Mouse (Mus musculus) adrenal gland, adult 18-20 months (tissue): ENCODE measurements around the gene Cldn20. TPM values are rescaled to one million over a fixed set of nuclear protein-coding genes. Genes with fewer than 3 reads are reported as not detected.
A peak's percentile ranks its signal among the peaks of the same experiment; 100 is the strongest.

Source experiments
- DNase-seq, 2 experiments: peaks; one replicate each; pipeline ENCODE4 v3.0.0; 2021 to 2022; ENCODE audit warnings: low spot score in 2 of 2
- total RNA-seq, 2 experiments: library from RNA; stranded (reverse); gene quantifications; 1 replicate in 1 of 2; 2 replicates in 1 of 2; pipeline ENCODE4 v1.2.3; 2021

Gene Cldn20
- total RNA-seq, 2 experiments from 2014 or later = not detected

GRCm38 (mm10) chr17:3527841-3528471 is 4.4 kb upstream of the Cldn20 start:
- no peak for DNase-seq

- DNase-seq = no peak
Measured at GRCm38 (mm10) chr17:3529523-3529922, 2.8 kb upstream of the Cldn20 start.

- no peak for DNase-seq
Measured at GRCm38 (mm10) chr17:3530549-3530948, 1.8 kb upstream of the Cldn20 start.

- no peak for DNase-seq
Measured at GRCm38 (mm10) chr17:3531641-3532040, 713 bp upstream of the Cldn20 start.

GRCm38 (mm10) chr17:3533425-3533824 is 1.1 kb downstream of the Cldn20 start:
- DNase-seq = no peak

- no peak for DNase-seq
Measured at GRCm38 (mm10) chr17:3540304-3540703, 8.0 kb downstream of the Cldn20 start.

- no peak for DNase-seq
Measured at GRCm38 (mm10) chr17:3541033-3541432, 8.7 kb downstream of the Cldn20 start.

- DNase-seq = no peak
Measured at GRCm38 (mm10) chr17:3547725-3548124, 15.4 kb downstream of the Cldn20 start.

- no peak for DNase-seq
Measured at GRCm38 (mm10) chr17:3556251-3556650, 23.9 kb downstream of the Cldn20 start.

- DNase-seq = peak; percentile 89 to 92
Measured at GRCm38 (mm10) chr17:3557331-3558311, 25.3 kb downstream of the Cldn20 start, which contains the start of gene Tfb1m. TSS of gene Tfb1m (minus strand) at chr17:3557781.

GRCm38 (mm10) chr17:3558356-3558870 is 26.1 kb downstream of the Cldn20 start:
- no peak for DNase-seq

GRCm38 (mm10) chr17:3560534-3560933 is 28.2 kb downstream of the Cldn20 start:
- no peak for DNase-seq

GRCm38 (mm10) chr17:3562405-3562804 is 30.1 kb downstream of the Cldn20 start:
- no peak for DNase-seq

- DNase-seq = peak; percentile 75 to 82
Measured at GRCm38 (mm10) chr17:3570876-3571275, 38.5 kb downstream of the Cldn20 start.

Other genes starting within 250 kb of the Cldn20 start
- gene Tiam2, start 206.0 kb upstream of the Cldn20 start, total RNA-seq = 10 to 100 TPM in 1 of 2 experiments, 1 to 10 TPM in 1; 6.4 to 29.1 TPM
- gene Tfb1m, start 25.2 kb downstream of the Cldn20 start, total RNA-seq = 1 to 10 TPM; 8.8 to 9.8 TPM
- gene Nox3, start 163.7 kb downstream of the Cldn20 start, total RNA-seq = not detected